Mouse (Mus musculus) urinary bladder, postnatal 4 days (tissue): ENCODE data around the gene Copz1.

Source experiments
- DNase-seq, 2 experiments: peaks; one replicate each; pipeline ENCODE4 v3.0.0; 2021 to 2022; ENCODE audit warnings: low spot score in 2 of 2

The Copz1 gene

DNA sequence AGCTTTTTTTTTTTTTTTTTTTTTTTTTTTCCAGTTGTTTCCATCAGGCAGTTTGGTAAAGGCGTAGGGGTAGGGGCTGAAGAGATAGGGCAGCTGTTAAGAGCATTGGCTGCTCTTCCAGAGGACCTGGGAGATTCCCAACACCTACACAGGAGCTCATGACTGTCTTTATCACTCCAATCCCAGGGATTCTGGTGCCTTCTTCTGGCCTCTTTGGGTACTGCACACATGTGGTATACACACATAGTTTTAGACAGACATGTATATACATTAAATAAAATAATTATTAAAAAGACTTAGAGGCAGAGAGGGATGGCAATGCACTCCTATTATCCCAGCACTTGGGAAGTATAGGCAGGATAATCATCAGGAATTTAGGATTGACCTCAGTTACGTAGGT lies 20.9 kb downstream of the Copz1 start:
- DNase-seq = no peak

DNA sequence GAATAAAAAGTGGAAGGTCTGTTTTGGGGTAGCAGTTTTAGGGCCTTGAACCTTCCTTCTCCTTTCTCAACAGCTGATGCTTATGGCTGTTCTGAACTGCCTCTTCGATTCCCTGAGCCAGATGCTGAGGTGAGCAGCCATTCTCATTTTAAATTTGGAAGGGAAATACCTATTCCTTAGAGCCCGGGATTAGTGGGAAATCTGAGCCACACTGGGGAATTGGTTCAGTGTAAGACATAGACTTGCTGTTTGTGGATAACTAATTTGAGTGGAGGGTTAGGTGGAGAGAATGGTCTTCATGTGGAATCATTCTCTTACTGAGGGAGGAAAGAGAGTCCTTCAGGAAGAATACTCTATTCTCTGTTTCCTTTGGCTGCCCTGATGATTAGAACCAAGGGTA lies 22.1 kb downstream of the Copz1 start:
- no peak for DNase-seq

DNA sequence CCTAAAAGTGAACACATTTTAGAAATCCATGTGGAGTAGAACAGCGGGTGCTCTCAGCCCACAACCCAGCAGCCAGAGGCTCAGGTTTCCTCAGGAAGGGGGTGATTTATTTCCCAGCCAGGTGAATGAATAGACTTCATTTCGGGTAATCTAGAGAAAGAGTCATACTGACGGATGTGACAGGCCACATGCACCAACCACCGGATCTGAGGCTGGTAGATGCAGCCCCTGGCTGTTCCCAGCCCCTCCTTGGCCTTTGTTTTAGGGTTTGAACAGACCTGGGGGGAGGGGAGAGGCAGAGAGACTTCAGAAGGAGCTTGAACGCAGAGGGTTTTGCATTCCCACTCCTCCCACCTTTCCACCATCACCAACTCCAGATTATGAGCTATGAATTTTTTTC lies 23.3 kb downstream of the Copz1 start:
- DNase-seq = no peak

DNA sequence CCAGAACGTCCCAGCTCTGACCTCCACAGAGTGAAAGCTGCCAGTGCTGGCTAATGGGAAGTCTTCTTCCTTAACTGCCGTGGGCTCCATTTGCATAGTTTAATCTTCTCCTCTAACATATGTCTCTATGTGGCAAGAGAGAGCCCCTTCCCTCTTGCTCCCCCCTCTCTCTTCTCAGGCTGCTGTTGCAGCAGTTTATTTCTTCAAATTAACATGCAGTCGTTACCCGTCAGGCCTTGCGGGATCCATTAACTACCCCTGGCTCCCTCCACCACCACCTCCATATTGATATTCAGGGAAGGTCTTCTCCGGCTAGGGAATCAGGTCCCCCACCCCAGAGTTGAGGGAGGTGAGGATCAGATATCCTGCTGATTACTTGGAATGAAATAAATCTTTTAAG lies 24.8 kb downstream of the Copz1 start:
- no peak for DNase-seq

DNA sequence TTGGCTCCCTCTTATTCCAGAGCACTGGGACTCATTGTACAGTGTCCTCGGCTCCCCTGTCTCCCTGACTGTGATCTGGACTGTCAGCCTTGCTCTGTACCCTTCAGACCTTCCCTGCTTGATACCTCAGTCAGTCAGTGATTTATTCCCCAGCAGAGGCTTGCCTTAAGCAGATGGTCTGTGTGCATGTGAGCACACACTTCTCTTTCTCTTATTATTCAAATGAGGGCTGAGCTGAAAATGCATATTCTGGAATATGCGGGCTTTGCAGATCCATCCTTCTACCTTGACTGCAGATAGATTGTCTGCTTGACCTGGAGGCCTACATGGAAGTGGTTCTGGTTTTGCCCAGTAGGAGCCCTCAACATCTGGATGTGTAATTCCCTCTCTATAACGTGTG lies 25.5 kb downstream of the Copz1 start:
- no peak for DNase-seq

DNA sequence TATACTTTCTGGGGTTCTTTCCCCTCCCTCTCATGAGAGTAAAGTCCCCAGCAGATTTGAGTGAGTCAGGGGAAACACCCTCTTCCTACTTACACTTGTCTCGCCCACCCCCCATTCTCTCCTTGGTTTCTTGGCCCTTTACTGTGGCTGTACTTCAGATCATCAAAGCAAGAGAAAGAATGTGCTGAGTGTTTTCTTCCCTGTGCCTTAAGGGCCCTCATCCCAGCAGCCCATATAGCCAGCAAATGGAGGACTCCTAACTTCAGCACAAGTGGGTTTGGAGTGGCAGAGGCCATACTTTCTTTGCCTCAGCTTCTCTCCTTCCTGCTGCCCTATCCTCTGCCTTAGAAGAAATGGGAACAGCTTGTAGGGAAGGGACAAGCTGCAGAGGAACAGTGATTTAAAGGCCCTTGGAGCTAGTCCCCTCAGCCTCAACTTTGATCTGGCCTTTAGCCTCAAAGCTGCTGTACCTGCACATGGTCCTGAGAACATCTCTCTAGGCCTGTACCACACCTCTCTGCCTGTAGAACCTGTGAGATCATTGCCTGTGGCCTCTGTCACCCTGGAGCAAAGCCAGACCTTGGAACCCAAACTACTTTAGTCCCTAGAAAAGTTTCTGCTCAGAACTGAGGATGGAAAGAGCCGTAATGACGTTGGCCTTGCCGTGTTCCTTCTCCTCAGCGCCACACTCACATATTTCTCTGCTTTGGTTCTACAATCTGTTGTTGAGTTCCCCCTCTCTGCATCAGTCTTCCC lies 26.5 kb downstream of the Copz1 start:
- DNase-seq = no peak

DNA sequence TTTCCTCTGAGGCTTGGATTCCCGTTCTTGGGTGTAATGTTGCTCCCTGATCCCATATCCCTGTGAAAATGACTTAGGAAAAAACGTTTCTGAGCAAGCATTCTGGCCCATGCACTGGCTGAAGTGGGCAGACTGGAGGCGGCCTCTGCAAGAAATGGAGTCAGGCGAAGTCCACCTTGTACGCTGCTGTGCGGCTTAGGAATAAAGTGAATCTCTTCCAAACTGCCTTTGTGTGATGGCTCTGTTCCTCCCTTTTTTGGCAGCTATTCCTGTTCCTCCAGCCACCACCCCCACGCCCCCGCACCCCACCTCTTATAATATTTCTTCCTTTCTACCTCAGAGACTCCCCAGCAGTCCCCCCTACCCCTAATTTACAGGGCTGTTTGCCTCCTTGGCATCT lies 27.1 kb downstream of the Copz1 start:
- no peak for DNase-seq

DNA sequence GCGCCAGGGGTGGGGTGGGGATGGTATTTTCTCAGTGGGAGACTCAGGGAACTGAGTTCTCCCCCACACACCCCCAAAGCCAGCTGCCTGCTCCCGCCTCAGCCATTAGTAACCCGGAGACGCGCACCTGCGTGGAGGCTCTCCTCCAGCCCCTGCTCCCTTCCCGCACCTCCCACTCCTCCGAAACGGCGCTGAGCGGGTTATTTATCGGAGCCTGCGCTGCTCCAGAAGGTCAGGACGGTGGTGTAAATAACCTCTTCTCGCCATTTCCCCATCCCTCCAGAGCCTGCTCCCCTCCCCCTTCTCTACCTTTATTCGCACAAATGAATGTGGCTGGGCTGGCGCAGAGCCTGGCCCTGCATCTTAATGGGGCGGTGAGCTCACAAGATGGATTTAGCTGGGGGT lies 27.6 kb downstream of the Copz1 start:
- no peak for DNase-seq

DNA sequence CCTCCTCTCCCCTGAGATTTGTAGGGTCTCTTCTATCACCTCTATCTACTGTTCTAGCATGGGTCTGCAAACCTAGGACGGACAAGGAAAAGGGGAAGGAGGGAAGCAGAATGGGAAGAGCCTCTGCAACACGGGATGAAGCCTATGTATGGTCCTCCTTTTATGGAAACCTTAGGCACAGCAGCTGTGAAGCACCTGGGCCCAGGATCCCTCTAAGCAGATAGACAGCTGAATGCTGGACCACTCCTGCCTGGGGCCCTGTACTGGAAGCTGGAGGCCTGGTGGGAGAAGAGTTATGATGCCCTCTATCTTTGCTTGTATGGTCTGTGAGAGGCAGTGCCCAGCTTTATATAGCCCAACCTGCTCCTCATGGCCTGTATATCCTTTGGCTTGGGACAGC lies 28.0 kb downstream of the Copz1 start:
- DNase-seq = no peak

DNA sequence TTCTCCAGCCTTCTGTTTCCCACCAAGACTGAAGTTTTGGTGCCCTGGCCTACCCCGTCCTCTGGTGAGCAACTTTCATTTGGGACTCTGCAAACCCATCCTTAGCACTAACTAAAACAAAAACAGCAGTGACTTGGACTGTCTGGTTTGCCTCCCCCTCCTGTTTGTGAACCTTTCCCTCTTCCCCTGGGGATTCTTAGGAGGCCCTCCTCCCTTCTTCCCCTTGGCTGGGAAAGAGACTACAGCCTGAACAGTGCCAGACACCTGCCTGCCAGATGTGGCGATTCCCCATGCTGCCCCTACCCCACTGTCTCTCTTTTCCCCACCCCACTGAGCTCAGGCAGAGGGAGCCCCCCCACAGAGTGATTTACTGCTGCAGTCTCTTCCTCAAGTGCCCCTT lies 28.5 kb downstream of the Copz1 start:
- peak in 1 of 2 experiments; percentile 35 for DNase-seq

DNA sequence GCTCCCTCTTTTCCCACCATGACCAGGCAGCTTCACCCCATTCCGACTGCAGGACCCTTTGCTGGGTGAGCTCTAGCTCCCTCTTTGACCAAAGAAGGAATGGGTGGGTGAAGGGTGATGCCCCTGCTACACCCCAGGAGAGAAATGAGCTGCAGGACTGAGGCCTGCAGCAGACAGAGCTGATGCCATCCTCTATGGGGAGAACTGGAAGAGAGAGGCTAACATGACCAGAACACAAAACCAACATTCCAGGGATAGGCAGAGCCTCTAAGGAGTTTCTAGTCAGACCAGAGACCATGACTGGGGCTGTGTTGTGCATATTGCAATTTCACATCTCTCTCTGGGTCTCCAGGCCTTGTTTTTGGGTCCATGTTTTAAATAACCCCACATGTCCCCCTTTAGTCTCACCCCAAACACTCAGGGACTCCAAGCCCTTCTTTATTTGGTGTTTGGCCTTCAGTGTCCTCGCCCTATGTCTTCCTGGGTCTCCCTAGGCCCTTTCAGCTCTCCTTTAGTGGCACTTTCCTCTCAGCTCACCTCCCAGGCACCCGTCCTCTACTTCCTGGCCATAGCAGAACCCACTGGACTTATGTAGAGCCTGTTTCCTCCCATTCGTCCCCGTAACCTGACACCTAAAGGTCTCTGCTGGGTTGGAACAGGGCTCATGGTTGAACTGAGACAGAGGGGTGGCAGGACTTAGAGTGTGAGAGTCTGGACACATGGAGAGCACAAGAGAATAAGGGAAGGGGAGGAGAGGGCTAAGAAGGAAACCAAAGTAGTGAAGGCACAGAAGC lies 29.2 kb downstream of the Copz1 start:
- DNase-seq = no peak

DNA sequence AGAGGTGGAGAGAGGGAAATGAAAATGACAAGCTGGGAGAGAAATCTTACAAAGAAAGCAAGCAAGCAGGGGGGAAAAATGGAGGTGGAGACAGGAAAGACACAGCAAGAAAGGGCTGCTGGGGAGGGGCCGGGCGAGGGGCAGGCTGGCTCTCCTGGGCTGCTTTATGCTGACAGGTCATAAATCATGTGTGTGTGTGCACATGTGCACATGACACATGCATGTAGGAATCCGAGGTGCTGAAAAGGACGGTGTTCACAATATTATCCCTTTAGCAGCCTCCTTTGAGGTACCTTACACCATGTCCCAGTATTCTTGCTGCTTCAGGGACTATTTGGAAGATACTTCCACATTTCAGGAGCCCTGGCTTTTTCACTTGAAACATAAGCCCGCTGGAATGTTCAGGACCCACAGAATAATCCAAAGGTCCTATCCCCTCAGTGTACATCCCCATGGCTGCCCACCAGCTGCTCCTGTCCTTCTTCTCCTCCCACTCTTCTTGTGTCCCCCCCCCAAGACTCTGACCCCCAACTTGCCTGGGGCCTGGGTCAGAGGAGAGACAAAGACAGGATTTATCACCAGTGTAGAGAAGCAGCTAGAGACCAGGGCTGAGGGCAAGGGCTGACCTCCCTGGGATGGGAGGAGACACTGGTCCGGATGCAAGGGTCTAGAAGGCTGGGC lies 30.0 kb downstream of the Copz1 start:
- no peak for DNase-seq

DNA sequence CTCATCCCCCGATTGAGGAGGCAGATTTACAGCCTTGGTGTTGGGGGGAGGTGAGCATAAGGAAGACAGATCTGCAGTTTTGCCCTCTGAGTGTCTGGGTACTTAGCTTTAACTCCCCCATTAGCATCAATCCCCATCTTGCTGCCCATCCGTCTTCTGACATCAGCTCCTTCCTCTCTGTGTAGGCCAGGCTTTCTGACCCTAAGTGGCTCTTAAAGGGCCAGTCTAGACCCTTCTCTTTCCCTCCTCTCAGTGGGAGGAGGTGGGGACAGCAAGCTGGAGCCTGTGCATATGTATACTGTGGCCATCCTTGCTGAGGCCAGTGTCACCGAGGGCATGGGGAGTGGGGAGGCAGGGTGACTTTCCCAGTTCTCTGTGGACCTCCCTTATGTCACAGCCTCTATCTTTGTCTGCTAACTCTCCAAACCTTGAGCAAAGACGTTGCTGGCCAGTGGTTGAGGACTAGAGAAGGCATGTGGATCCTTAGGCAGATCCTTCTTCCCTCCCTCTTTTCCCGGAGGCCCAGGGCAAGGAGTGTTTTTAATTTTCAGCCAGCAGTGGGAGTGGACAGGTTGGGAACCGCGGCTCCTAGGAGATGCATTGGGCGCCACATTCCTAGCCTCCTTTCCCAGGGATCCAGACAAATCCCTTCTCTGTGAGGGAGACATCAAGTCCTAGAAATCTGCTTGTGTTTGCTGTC lies 31.6 kb downstream of the Copz1 start:
- peak in 1 of 2 experiments; percentile 38 for DNase-seq

DNA sequence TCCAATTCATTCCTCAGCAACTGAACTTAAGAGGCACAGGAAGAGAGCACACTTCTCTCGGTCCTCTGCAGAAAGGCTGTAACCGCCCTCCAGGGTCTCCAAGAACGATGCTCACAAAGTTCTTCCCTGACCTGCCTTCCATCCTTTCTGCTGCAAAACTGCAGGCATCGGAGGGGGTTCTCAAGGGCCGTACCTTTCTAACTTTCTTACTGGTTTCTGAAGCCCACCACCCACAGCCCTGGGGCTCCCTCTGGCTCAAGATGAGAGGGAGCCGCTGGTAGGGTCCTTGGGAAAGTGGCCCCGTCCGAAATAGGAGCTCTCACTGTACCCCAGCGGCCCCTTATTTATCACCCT lies 32.1 kb downstream of the Copz1 start:
- no peak for DNase-seq

DNA sequence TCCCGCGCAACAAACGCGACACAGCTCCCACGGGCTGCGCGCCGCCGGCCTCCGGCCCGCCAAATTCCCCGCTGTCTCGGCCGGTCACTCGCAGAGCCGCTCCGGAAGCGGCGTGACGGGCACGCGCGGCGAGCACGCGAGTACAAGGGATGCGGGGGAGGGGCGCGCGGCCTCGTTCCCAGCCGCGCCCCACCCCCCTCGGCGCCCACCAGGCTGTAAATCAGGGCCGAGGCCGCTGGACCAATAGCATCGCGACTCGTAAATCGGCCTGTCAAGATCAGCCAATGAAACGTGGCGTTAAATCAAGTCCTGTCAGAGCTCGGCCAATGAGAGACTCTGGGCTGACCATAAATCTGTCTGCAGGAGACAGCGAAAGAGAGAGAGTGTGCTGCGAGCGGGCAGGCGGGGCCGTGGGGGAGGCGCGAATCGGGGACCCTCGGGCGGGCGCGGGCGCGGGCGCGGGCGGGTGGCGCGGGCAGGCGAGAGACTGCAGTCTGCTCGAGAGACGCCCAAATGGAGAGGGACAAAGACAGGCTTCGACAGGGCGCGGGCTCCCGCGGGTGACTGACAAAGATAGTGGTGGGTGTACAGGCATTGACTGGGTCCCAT lies 32.7 kb downstream of the Copz1 start:
- DNase-seq = peak; percentile 93 to 94

DNA sequence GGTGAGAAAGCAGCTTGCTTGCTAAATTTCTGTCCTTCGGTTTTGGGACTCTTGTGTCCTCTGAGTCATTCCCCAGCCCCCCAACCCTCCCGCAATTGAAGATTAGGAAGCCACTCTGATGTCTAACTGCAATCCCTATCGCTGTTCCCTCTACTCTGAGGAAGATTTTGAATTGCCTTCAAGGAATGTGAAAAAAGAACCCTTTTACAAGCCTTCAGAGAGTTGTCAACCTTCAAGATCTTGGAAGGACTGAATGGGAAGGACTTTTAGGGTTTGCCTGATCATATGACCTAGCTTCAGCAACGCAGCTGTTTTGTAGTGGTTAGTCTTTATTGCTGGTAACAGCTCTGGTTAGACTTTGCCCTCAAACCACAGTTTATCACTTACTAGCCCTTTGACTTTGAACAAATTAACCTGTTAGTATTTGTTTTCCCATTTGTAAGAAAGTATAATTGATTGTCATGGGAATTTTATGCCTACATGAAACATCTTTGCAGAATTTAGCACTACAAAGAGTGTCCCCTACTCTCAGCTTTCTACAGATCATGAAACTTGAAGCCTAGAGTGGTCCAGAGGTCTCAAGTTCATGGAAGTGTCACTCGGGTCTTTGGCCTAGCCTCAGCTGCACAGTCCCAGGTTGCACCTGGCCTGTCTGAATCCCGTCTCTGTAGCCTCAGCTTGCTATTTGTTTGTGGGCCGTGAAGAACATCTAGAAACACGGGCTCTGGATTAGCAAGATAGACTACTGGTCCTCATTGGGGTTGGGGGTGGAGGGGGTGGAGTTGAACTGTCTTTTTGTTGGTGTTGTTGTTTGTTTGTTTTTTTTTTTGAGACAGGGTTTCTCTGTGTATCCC lies 33.5 kb downstream of the Copz1 start:
- DNase-seq = no peak

DNA sequence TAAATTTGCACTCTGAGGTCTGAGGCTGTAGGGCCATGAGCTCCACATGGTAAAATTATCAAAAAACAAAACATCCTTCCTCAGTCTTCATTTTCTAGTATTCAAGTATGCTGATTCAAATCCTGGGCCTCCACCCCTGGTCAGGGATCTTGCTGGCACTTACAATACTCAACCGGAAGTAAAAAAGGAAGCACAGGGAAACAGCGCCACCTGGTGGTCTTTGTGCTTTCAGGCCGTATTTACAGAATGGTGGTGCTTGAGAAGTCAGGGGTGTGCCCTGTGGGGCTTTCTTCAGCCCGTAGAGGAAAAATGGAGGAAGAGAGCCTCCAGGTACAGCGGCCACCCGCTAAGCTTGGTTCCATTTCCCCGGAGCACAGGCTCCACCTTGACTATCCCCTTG lies 34.6 kb downstream of the Copz1 start:
- peak; percentile 84 to 94 for DNase-seq

DNA sequence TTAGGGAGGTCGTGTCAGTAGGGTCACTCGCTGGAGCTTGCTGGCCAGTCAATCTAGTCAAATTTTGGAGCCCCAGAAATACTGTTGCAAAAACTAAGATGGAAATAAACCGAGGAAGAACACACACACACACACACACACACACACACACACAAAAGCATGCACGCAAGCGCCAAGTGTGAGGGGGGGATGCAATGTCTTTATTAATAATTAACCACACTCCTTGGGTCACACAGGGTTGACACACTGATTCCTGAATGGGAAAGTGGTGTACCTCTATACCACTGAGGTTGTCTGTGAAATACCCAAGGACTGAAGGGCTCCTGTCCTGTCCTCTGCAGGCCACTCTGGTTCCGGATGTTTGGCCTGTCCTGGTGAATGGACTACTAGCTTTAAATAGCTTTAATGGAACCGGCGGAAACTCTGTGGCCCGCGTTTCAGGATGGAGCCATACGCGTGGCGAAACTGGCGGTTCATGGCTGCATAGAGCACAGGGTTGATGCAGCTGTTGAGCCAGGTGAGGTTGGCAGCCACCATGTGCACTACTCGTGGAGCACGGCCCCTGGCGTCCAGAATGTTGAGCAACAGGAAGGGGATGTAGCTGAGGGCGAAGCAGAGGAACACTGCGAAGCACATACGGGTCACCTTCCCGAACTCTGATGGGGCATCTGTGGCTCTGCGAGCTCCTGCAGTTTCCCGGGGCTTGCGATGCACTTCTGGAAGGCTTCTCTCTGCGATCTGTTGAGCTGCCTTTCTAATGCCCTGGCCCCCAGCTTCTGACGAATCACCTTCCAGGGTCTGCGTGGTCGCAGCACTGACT lies 35.8 kb downstream of the Copz1 start:
- no peak for DNase-seq

DNA sequence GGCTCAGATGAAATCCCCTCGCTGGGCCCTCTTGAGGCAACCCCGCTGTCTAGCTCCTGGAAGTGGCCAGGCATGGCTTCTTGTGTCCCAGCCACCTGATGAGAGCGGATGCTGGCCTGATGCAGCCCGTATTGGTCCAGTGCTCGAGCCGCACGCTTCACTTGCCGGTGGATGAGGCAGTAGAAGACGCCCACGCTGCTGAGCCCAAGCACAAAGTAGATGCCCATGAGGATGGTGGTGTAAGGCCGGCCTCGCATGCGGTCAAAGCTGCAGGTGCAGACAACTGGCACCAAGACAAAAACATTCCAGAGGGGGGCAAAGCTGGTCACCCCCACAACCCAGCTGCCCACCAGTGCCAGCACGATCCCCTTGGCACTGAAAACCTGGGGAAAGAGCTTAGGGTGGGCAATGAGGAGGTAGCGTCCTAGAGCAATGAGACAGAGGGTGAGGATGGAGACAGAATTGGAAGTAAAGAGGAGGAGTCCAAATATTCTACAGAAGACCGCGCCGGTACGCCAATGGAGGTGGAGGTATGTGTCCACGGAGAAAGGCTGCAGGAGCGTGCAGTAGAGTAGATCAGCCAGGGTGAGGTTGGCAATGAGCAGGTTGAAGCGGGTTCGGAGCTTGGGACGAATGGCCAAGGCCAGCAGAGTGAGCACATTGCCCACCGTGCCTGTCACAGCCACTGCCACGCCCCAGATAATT lies 36.5 kb downstream of the Copz1 start:
- DNase-seq = no peak
